Mouse (Mus musculus) frontal cortex, adult 2 months (tissue): ENCODE data around the gene Hnrnpul2. TPM values are rescaled to one million over a fixed set of nuclear protein-coding genes. Genes with fewer than 3 reads are reported as not detected.

Experiments
- DNase-seq, 2 experiments: peaks; one replicate each; pipeline ENCODE4 v3.0.0; 2022; ENCODE audit warnings: low spot score in 1 of 2; ENCODE audit errors: extremely low spot score in 1 of 2
- polyA plus RNA-seq: library from polyadenylated mRNA; depleted of rRNA; stranded (reverse); fragments of >200 nt; gene quantifications from 2 replicates; pipeline ENCODE4 v1.2.3, GENCODE M21; 2012; rRNA removed

Gene Hnrnpul2
- polyA plus RNA-seq = 92.6 and 96.8 TPM in 2 replicates

DNA sequence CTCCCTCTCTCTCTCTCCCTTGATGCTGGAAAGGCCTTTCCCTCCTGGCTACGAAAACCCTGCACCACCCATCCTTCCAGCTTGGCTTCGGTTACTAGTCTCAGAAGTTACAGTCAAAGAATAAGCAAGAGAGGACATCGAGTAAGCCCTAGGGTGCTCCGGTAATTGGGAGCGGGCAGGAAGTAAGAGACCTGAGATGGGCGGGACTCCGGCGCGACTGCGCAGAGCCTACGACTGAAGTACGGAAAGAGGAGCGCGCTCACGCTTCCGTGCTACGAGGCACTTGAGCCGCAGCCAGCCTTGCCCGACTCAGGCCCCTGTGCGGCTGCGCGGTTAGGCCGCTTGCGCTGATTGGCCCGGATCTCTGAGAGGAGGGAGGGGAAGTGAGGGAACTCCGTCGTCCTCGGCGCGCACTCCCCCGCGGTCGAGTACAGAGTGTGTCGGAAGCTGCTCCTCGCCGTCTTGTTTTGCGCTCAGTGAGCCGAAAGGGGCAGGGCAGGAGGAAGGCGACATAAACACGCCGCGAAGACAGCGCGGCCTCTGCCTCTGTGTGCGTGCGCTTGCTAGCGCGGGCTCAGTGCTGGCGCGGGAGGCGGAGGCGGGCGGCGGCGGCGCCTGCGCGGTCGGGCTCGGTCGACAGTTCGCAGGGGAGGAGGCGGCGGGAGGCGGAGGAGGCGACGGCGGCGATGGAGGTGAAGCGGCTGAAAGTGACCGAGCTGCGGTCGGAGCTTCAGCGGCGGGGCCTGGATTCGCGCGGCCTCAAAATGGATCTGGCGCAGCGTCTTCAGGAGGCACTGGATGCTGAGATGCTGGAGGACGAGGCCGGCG lies at the start of gene Hnrnpul2:
Gene Hnrnpul2, plus strand, starts transcription at position 415 of the 828 bp plus-strand sequence.
- peak; percentile 97 to 99 for DNase-seq

DNA sequence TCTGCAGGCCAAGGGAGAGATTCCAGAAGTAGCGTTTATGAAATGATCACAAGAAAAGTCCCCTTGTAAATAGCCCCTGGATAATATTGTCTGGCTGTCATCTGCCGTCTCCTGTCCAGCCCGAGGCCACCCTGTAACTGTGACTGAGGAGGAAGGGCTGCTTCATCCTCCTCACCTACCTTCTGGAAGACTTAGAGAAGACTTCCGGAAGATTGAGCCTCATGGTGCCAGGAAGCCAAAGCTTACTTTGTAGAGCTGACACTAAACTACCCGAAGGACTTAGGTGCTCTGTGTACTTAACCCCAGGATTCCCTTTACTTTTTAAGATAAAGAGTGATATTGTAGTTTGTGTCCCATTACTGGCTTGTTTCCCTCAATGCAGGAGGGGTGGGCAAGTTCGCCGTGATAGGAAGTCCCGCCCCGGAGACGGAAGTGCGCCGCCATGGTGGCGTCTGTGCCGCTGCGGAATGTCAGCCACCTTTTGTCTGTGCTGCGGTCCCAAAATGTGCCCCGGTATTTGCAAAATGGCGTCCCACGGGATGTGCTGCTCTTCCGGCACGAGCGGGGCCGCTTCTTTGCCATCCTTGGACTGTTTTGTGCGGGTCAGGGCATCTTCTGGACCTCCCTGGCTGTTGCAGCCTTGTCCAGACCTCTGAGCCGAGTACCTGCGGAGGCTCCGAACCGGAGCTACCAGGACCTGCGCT lies 49.1 kb upstream of the Hnrnpul2 start, which contains the start of gene Tmem223:
Gene Tmem223, plus strand, starts transcription at position 430 of the 704 bp plus-strand sequence.
- peak; percentile 44 to 86 for DNase-seq

DNA sequence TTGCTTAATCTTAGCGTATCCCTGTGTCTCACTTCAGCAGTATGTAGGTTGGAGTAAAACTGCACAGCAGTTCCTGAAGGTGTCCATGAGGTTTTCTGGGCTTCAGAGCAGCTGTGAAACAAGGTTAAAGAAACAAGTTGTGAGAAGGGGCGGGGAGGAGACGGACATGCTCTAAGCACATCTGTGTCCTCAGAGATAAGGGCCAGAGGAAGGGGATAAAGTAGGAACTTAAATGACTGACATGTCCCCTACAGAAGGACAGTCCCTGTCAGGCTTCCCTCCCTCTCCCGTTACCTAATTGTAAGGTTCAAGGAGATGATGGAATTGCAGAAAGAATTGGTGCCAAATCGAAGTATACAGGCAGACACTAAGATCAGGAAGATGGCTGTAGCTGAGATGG lies 46.8 kb upstream of the Hnrnpul2 start:
- DNase-seq = no peak

- no peak for DNase-seq
Measured at GRCm38 (mm10) chr19:8773409-8773808, 46.4 kb upstream of the Hnrnpul2 start.

DNA sequence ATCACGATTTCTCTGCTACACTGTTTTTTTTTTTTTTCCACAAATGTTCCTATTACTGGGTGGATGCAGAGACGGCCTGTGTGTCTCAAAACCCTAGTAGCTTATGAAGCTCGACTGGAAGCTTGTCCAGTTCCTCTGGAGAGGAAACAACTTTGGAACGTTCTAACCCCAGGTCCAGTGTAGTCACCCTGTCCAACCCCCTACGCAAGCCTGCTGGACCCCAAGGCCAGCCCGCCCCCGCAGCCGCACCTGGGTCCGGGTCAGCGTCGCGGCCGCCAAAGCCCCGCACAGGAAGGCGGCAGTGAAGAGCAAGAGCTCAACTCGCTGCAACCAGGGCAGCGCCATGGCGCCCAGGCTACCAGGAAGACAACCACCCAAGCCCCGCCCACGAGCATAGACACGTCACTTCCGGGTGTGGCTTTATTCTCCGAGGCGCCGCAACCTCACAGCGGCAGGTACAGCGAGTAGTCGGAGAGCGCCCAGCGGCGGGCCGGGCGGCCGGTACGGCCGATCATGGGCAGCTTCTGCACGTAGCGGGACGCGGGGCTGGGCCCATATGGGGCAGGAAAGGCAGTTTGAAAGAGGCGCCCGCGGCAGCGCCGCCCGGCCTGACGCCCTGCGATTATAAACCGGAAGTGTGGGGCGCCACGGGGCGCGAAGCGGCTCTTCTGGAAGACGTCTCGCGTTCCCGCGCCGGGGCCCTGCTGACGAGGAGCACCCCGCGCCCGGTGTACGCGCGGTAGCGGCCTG lies 45.5 kb upstream of the Hnrnpul2 start, which contains the start of gene Tmem179b:
Gene Tmem179b, minus strand, starts transcription at position 382 of the 750 bp plus-strand sequence.
- DNase-seq = peak; percentile 93 to 97

- no peak for DNase-seq
Measured at GRCm38 (mm10) chr19:8774951-8775421, 44.8 kb upstream of the Hnrnpul2 start.

- peak; percentile 95 to 96 for DNase-seq
Measured at GRCm38 (mm10) chr19:8786008-8786781, 33.6 kb upstream of the Hnrnpul2 start, which contains the start of gene Taf6l. Gene Taf6l, minus strand, starts transcription at chr19:8786417.

GRCm38 (mm10) chr19:8788521-8788920 lies 31.3 kb upstream of the Hnrnpul2 start:
- DNase-seq = no peak

GRCm38 (mm10) chr19:8789171-8789570 lies 30.6 kb upstream of the Hnrnpul2 start:
- DNase-seq = no peak

DNA sequence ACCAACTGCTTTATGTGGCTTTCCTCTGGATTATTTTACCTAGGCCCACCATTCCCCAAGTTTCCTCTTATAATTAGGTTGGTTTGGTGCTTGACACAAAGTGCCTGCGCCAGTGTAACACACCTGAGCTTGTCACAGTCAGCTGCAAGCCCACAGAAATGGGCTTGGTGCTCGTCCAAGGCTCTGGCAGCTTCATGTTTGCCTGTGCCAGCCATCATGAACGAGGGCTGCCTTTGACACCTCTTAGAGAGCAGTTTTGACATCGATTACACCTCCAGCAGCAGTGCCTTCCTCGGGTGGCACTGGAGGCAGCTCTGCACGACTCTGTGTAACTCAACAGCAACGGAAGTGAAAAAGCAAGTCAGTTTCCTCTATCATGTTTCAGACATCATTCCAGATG lies 29.6 kb upstream of the Hnrnpul2 start:
- peak in 1 of 2 experiments; percentile 57 for DNase-seq

DNA sequence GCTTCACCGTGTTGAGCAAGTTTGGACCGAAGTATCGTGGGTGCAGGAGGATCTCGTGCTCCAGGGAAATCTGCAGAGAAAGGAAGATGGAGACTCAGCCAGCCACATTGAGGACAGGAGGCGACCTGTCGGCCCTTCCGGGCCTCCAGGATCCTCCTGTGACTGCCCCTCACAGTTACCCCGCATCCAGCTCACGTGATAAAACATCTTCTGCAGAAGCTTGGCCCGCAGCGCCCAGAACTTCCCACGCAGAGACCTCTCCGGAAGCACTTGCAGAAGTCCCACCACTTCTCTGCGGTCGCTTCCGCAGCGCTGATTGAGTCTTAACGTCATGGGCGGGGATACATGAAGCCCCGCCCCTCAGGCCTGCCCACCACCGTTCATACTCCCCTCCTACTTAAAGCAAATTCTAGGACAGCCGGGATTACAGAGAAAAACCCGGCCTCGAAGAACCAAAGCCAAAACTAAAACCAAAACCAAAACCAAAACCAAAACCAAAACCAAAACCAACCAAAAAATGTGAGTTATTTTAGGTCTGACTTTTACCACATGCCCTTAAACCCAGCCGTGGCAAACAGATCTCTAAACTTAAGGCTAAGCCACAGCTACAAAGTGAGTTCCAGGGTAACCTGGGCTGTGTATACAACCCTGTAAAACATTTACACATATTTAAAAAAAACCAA lies 21.4 kb upstream of the Hnrnpul2 start, which contains the start of gene Polr2g:
Gene Polr2g, minus strand, starts transcription at position 314 of the 683 bp plus-strand sequence.
- DNase-seq = peak; percentile 88 to 92

DNA sequence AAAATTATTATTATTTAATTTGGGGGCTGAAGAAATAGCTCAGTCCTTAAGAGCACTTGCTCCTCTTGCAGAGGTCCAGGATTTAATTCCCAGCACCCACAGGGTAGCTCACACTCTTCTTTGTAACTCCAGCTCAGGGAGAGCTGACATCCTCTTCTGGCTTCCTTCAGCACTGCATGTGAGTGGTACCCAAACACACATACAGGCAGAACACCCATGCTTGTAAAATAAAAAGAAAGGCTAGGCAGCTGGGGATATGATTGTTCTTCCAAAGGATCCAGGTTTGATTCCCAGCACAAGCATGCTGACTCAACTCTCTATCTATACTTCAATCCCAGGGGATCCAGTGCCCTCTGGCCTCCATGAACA lies 20.9 kb upstream of the Hnrnpul2 start:
- DNase-seq = no peak

- DNase-seq = peak; percentile 97 to 99
Measured at GRCm38 (mm10) chr19:8802130-8802821, 17.5 kb upstream of the Hnrnpul2 start, which contains the start of gene Zbtb3. Gene Zbtb3, plus strand, starts transcription at chr19:8802555.

DNA sequence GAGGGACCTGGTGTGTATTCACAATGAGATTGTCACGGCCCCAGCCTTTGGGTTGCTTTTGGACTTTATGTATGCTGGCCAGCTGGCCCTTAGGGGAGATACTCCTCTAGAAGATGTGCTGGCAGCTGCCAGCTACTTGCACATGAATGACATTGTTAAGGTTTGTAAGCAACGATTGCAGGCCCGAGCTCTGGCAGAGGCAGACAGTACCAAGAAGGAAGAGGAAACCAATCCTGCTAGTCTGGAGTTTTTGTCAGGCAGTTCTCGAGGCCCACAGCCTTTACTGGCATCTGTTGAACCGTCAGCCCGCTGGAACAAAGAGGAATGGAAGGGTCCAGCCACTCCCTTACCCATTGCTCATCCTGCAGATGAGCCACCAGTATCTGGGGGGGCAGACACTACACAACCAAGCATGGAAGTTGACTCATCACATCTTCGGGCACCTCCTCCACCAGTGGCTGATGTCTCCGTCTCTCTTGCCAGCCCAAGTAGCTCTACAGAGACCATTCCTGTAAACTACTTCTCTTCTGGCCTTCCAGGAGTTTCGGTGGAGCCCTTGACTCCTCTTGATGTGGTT lies 16.5 kb upstream of the Hnrnpul2 start:
- no peak for DNase-seq

DNA sequence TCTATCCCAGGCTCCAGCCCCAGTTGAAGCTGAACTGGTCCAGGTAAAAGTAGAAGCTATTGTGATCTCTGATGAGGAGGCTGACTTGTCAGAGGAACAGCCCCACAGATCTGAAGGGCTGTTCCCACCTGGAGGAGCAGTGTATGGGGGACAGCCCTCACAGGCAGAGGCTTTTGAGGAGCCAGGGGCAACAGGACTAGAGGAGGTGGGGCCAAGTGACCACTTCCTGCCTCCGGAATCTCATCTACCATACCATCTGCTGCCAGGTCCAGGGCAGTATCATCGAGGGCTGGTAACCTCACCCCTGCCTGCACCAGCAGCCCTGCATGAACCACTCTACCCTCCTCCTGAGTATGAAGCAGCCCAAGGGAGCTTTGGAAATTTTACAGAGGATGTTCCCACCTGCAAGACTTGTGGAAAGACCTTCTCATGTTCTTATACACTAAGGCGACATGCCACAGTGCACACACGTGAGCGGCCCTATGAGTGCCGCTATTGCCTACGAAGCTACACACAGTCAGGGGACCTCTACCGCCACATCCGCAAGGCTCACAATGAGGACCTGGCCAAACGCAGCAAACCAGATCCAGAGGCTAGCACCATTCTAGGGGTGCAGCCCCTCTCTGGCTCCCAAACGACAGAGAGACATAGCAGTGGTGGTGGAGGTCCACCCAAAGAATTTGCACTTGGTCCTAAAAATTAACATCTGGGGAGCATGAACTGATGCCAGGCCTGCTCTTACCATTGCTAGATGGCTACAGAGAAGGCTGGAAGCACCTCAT lies 15.7 kb upstream of the Hnrnpul2 start:
- DNase-seq = no peak

GRCm38 (mm10) chr19:8806810-8807209 lies 13.0 kb upstream of the Hnrnpul2 start:
- no peak for DNase-seq

DNA sequence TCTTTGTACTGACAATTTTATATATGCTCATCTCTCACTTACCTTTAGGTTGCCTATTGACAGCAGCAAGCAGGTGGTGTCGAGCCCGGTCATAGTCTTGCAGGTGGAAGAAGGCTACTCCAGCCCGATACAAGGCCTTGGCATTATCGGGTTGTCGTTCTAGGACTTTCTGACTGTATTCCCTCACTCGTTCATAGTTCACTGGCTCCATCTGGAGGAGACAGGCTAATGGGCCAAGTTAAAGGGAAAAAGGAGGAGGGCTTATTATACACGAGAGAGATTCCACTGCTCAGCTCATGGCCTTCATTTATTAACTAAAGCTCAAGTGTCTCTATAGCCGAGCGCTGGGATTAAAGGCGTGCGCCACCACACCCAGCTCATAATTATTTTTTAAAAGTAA lies 4.0 kb upstream of the Hnrnpul2 start:
- no peak for DNase-seq
